Mouse (Mus musculus) liver, adult 2 months (tissue): ENCODE data around the gene Slc18a3. TPM values are rescaled to one million over a fixed set of nuclear protein-coding genes. Genes with fewer than 3 reads are reported as not detected.

Source experiments
- DNase-seq: peaks from one replicate; pipeline ENCODE4 v3.0.0-alpha.2; 2011; ENCODE audit warnings: low read depth, low spot score; ENCODE audit errors: extremely low read depth
- H3K27ac ChIP-seq: fragments of 200-500 bp; replicated peaks from 2 replicates; pipeline ENCODE4 v1.5.1; 2012; ENCODE audit warnings: low read depth, mild to moderate bottlenecking, control low read depth, inconsistent platforms, low read length; ENCODE audit not compliant: insufficient read depth
- H3K27me3 ChIP-seq: fragments of 200-500 bp; 2 replicates; pipeline ENCODE4 v1.6.1; 2012; ENCODE audit warnings: mild to moderate bottlenecking, moderate library complexity, low read length, inconsistent platforms; ENCODE audit not compliant: control insufficient read depth, insufficient read depth
- H3K36me3 ChIP-seq: fragments of 200-500 bp; 2 replicates; pipeline ENCODE4 v1.6.1; 2012; ENCODE audit warnings: low read length, inconsistent platforms; ENCODE audit not compliant: control insufficient read depth, insufficient read depth
- H3K4me1 ChIP-seq: fragments of 200-500 bp; 2 replicates; pipeline ENCODE4 v1.6.1; 2011; ENCODE audit warnings: low read length; ENCODE audit not compliant: control insufficient read depth, insufficient read depth
- H3K4me3 ChIP-seq: fragments of 200-500 bp; 2 replicates; pipeline ENCODE4 v1.5.1; 2011; ENCODE audit warnings: low read depth, mild to moderate bottlenecking, control low read depth, low read length, moderate library complexity; ENCODE audit not compliant: insufficient read depth
- H3K79me2 ChIP-seq: fragments of 200-500 bp; 2 replicates; pipeline ENCODE4 v1.6.1; 2012; ENCODE audit warnings: inconsistent platforms, mild to moderate bottlenecking, low read length, moderate library complexity; ENCODE audit not compliant: control insufficient read depth, insufficient read depth
- H3K9ac ChIP-seq: fragments of 200-500 bp; 2 replicates; pipeline ENCODE4 v1.6.1; 2012; ENCODE audit warnings: low read depth, mild to moderate bottlenecking, control low read depth, inconsistent platforms, low read length
- CTCF ChIP-seq: fragments of 200-500 bp; IDR thresholded peaks from 2 replicates; pipeline ENCODE4 v1.5.1; 2011; ENCODE audit warnings: low read depth, low read length, control low read depth
- POLR2A ChIP-seq: fragments of 200-500 bp; IDR thresholded peaks from 2 replicates; pipeline ENCODE4 v1.6.1; 2011; ENCODE audit warnings: low read length, control low read depth; ENCODE audit not compliant: insufficient read depth; ENCODE audit errors: extremely low read depth
- WGBS: fragments of 180-500 bp; shearing (Covaris S2); methylation state at CpG from one replicate; pipeline ENCODE4 v1.1.7; 2018; 5-methylcytosine and 5-hydroxymethylcytosine counted together
- polyA plus RNA-seq: library from polyadenylated mRNA; depleted of rRNA; stranded (reverse); fragments of >200 nt; gene quantifications from 2 replicates; pipeline ENCODE4 v1.2.3, GENCODE M21; 2012; rRNA removed
- total RNA-seq: library from RNA; depleted of rRNA; stranded (reverse); fragments of >200 nt; gene quantifications from 2 replicates; pipeline ENCODE4 v1.2.3, GENCODE M21; 2014; rRNA removed

Gene Slc18a3
- total RNA-seq (not detected in 2 replicates), polyA plus RNA-seq (not detected in 2 replicates)

- no peak for DNase-seq
- no peak within 1 kb of the TSS for H3K4me3 ChIP-seq
- no peak for TF ChIP-seq POLR2A
- TF ChIP-seq CTCF, result no peak
- no peaks in the 10 kb centered on the region for H3K79me2 ChIP-seq
- H3K4me1 ChIP-seq, result no peaks in the 10 kb centered on the region
- no peaks in the 10 kb centered on the region for H3K36me3 ChIP-seq
- 2% methylated on average over 64 of the region's 70 CpGs for WGBS
- H3K27ac ChIP-seq, result no peak within 1 kb of the TSS
- H3K27me3 ChIP-seq, result peaks cover 27% of the 10 kb centered on the region
- no peak within 1 kb of the TSS for H3K9ac ChIP-seq
Measured at GRCm38 (mm10) chr14:32464601-32465505, at the start of gene Slc18a3. TSS of gene Slc18a3 (minus strand) at chr14:32464850.

- Histone ChIP-seq H3K27me3 (no peaks in the 10 kb centered on the region), H3K79me2 (peaks cover 15% of the 10 kb centered on the region; the same call in 1 of the 2 replicates), H3K27ac (peak within 1 kb of the TSS; percentile 70), H3K36me3 (peaks cover 8% of the 10 kb centered on the region; the same call in 1 of the 2 replicates), H3K4me1 (peaks cover 2% of the 10 kb centered on the region), H3K4me3 (peak within 1 kb of the TSS; percentile 76), H3K9ac (peak within 1 kb of the TSS; percentile 84)
- TF ChIP-seq POLR2A (peak; percentile 65; the same call in 1 of the 2 replicates), CTCF (no peak)
- DNase-seq, result peak; percentile 85
- WGBS, result under 1% methylated on average over 62 of the region's 62 CpGs
Measured at GRCm38 (mm10) chr14:32513336-32514032, 48.8 kb upstream of the Slc18a3 start, which contains the start of gene Ercc6. TSS of gene Ercc6 (plus strand) at chr14:32513521.

DNA sequence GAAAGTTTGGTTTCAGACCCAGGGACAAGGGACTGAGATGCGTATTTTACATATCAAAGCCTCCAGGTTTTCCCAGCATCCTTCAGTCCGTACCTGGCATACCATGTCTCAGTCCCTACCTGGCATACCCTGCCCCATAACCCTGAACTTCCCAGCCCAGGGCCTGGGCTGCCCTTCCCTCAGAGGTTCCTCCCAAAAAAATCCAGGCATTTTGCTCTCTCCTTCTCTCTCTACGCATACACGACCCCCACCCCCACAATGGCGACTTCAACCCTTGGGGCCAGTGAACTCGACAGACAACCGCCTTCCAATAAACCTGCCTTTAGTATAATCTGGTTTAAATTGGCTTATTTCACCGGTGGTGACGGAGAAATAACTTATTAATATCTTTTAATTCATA lies 48.3 kb upstream of the Slc18a3 start:
- WGBS, result 37% methylated on average over 9 of the region's 9 CpGs

DNA sequence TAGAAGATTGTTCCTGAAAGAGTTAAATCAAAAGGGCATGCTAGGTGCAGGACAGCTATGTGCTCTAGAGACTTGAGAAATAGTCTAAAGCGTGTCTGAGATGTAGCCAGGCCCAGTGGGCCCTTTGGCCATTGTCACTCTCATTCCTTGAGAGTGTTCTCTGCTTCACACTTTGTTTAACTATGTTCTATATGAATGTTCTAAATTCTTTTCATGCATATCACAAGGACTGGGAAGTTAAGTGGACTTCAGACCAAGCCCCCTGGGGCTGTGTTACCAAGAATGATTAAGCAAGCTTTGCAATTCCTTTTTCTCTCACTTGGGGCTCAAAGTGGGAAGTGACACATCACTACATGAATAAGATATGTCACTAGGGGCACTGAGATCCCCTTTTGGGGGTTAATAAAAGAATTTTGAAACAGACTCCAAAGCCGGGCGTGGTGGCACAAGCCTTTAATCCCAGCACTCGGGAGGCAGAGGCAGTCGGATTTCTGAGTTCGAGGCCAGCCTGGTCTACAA lies 44.9 kb upstream of the Slc18a3 start:
- 81% methylated on average over 6 of the region's 6 CpGs for WGBS
- TF ChIP-seq CTCF (no peak), POLR2A (no peak)
- no peaks in the 10 kb centered on the region for H3K27me3 ChIP-seq
- H3K4me3 ChIP-seq, result no peak overlapping the region
- no peak overlapping the region for H3K9ac ChIP-seq
- H3K4me1 ChIP-seq, result peaks cover 2% of the 10 kb centered on the region
- no peak for DNase-seq
- peaks cover 6% of the 10 kb centered on the region; the same call in 1 of the 2 replicates for H3K79me2 ChIP-seq
- no peaks in the 10 kb centered on the region for H3K36me3 ChIP-seq
- no peak overlapping the region for H3K27ac ChIP-seq

More for the DNA sequence above, 48.3 kb upstream of the Slc18a3 start:
- Histone ChIP-seq H3K27me3 (no peaks in the 10 kb centered on the region), H3K9ac (peak overlapping the region; percentile 6; the same call in 1 of the 2 replicates), H3K4me3 (no peak overlapping the region), H3K27ac (peak overlapping the region; percentile 70), H3K36me3 (peaks cover 8% of the 10 kb centered on the region; the same call in 1 of the 2 replicates), H3K4me1 (peaks cover 2% of the 10 kb centered on the region), H3K79me2 (peaks cover 15% of the 10 kb centered on the region; the same call in 1 of the 2 replicates)
- DNase-seq, result no peak
- TF ChIP-seq POLR2A (no peak), CTCF (no peak)

DNA sequence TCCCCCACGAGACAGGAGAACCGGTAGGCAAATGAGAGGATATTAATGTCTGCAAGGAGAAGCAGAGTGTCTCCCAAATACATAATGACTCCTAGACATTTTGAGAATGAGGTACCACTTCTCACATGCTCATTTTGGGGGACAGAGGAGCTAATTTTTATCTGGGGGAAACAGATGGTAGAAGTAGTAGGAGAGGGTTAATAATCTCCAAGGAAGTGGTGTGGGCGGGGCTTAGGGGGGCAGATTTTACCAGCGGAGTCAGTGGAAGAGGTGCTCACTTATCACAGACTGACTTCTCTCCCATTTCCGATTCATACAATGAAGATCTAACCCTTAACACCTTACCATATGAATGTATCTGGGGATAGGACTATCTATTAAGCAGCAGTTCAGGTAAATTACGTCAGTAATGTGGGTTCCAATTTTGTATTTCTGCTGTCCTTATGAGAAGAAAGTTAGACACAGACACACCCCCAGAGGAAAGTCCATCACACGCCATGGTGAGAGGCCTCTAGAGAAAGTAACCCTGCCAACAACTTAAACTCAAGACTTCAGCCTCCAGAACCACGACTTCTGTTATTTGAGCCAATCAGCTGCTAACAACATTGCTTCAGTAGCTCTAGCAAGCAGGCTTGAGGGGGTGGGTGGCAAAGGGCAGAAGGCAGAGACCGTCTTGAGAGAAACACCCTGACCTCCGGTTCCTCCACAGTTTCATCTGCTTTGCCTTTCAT lies 43.6 kb upstream of the Slc18a3 start:
- 56% methylated on average over 10 of the region's 10 CpGs for WGBS

More for the DNA sequence above, 43.6 kb upstream of the Slc18a3 start:
- Histone ChIP-seq H3K4me1 (peaks cover 2% of the 10 kb centered on the region), H3K36me3 (no peaks in the 10 kb centered on the region), H3K9ac (no peak overlapping the region), H3K79me2 (no peaks in the 10 kb centered on the region), H3K27ac (no peak overlapping the region), H3K27me3 (no peaks in the 10 kb centered on the region), H3K4me3 (no peak overlapping the region)
- DNase-seq, result no peak
- TF ChIP-seq POLR2A (no peak), CTCF (no peak)
